Mouse (Mus musculus) spleen, postnatal 4 days (tissue): ENCODE measurements around the gene Csnk1e.

Experiments
- DNase-seq, 2 experiments: peaks; one replicate each; pipeline ENCODE4 v3.0.0; 2022; ENCODE audit warnings: low spot score in 2 of 2

The Csnk1e gene

GRCm38 (mm10) chr15:79442961-79443518 lies 12.3 kb downstream of the Csnk1e start:
- DNase-seq = no peak

- DNase-seq = no peak
These were observed 13.1 kb downstream of the Csnk1e start for GRCm38 (mm10) chr15:79442257-79442611.

GRCm38 (mm10) chr15:79441331-79442256 lies 13.8 kb downstream of the Csnk1e start:
- DNase-seq = peak; percentile 65 to 85

DNA sequence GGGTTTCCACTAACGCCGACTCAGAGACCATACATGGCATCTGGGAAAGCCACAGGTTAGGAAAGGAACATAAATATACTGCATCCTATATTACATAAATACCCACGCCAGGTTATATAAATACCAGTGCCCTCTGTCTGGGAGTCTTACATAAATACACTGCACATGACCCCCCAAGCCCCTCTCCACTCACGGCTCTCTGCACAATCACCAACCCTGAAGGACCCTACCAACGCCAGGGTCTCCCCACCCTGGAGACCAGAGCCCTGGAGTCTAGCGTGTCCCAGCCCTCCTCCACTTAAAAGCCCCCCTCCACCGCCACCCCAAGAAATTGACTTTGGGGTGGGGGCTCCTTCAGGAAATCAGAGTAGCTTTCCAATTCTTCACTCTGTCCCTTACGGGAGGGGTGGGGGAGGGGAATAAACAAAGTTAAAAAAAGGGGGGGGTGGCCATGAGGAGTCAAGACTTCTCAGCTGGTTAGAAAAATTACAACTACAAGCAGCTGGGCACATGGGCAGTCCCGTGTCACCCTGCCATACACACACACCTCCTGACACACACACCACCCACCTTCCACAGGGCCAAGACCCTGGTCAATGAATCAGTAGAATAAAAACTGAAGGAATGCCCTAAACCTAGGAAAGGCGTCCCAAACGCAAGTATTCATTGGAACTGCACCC lies 14.6 kb downstream of the Csnk1e start:
- DNase-seq = no peak

DNA sequence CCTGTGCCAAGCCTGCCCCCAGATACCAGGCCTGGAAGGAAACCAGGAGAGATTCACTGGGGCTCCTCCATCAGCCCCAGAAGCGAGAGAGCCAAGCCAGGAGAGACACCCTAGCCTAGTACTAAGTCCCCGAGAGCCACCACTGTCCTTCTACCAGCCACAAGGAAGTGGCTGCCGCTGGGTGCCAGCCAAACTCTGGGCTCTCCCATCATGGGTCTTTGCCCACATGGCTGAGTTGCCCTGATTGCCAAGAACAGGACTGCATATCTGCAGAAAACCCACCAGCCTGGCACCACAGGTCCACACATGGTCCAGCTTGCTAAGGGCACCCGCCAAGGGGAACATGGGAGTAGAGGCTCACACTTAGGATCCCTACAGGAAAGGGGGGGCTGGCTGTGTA lies 15.1 kb downstream of the Csnk1e start:
- DNase-seq = no peak

DNA sequence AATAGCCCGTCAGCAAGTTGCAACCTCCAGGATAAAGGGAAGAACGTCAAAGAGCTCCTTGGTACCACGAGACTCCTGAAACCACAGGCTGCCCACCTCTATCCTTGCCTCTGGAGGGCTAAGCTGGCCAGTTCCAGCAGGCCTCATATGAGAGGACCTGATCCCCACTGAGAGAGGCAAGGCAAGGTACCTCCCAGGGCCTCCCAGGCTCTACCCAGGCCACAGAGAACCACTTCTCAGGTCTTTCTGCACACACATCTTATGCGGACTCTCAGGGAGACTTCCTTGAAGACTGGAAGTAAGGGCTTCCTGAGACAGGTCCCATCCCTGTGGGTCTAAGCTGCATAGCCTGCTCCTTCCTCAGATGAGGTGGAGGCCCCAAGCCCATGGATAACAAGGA lies 16.0 kb downstream of the Csnk1e start:
- DNase-seq = no peak

DNA sequence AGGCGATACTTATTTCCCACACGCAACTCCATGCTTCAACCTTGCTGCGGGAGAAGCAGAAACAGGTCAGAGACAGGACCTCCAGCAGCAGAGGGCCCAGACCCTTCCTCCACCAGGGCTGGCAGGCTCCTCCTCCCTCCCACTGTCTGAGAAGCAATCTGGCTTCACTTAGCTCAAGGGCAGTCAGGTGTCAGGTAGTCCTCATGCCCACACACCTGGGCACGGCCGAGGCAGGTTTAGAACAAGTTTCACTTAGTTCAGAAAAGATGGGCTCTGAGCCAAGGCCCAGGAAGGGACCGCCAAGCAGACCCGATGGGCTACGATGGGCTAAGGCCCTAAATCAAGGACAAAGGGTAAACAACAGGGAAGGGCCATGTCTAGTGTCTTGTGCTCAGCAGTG lies 16.6 kb downstream of the Csnk1e start:
- no peak for DNase-seq

DNA sequence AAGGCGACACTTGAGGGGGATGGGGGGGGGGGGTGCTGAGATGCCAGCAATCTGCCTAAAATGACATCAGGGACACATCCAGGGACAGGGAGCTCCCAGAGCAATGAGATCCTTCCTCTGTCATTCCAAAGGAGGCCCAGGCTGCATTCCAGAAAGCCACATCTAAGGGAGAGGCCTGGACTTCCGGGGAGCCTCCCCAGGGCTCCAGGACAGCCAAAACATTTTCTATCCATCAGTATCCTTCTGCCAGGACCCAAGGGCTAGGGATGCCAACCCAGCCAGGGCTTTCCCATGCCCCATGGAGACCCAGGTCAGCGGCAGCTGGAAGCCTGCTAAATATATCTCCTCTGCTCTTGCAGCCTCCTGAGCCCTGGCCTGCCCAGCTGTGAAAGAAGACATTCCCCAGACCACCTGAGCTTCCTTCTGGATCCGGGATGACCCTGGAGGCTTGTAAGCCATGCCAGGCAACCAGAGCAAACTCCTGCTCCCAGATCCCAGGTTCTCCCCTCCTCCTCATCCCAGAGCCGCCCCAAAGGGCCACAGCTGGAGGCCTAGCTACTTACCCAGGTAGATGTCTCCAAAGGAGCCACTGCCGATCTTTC lies 17.1 kb downstream of the Csnk1e start:
- no peak for DNase-seq

GRCm38 (mm10) chr15:79437541-79438208 lies 17.7 kb downstream of the Csnk1e start:
- DNase-seq = no peak

GRCm38 (mm10) chr15:79436481-79436921 lies 18.9 kb downstream of the Csnk1e start:
- no peak for DNase-seq

DNA sequence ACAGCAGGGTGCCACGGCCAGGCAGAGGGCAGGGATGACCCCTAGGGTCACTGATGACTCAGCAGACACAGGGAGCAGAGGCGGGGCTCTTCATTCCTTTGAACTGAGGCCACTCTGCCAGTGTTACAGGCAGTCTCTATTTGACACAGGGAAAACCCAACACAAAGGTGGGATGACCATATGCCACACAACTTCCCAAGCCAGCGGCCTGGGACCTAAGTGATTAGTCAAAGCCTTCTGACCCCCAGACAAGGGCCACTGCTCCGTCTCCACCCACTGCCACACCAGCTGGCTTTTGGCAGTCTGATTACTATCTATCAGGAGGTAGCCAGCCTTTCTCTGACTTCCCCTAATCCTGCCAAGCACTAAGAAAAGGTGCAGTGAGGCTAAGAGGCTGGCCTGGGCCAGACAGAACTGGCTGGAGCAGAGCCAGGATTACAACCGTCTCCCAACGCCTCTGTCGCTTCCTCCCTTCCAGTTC lies 20.1 kb downstream of the Csnk1e start:
- no peak for DNase-seq

DNA sequence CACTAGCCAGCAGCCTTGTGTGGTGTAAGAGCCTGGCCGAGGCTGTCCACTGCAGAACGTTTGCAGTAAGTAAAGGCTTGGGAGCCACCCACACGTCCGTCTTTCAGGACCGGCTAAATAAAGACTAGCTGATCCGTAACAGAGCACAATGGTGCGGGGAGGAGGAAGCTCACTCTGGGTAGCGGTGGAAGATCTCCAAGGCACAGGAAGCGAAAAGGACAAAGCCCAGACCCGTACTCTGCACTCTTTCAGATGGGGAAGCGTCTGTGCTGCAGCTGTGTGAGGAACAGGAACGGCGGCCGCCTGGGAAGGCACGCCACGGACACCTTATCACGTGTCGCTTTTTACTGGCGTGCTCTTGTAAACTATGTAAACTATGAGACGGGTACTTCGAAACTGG lies 22.5 kb downstream of the Csnk1e start:
- no peak for DNase-seq

GRCm38 (mm10) chr15:79432328-79432727 lies 23.0 kb downstream of the Csnk1e start:
- no peak for DNase-seq

GRCm38 (mm10) chr15:79431925-79432324 lies 23.4 kb downstream of the Csnk1e start:
- no peak for DNase-seq

- DNase-seq = no peak
These were observed 24.8 kb downstream of the Csnk1e start for GRCm38 (mm10) chr15:79430461-79431000.

- DNase-seq = no peak
These were observed 25.4 kb downstream of the Csnk1e start for GRCm38 (mm10) chr15:79429994-79430393.

- no peak for DNase-seq
These were observed 25.8 kb downstream of the Csnk1e start for GRCm38 (mm10) chr15:79429527-79429926.

- DNase-seq = no peak
These were observed 26.8 kb downstream of the Csnk1e start for GRCm38 (mm10) chr15:79428616-79429015.

- DNase-seq = no peak
These were observed 27.9 kb downstream of the Csnk1e start for GRCm38 (mm10) chr15:79427516-79427915.

DNA sequence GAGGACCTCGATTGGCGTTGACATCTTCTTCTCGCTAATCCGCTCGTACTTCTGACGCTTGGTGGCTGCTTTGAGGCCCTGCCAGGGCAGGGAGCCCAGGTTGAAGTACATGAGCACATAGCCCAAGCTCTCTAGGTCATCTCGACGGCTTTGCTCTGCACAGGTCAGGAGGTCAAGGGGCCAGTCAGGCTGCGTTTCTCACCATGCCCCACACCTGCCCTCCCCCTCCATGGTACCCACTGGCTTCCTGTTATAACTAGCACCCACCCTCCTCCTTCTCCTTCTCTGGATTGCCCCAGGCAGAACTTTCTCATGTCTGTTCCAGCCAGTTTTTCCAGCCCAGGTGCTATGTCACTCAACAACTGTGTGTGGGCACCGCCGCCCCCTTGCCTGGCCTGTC lies 29.9 kb downstream of the Csnk1e start:
- DNase-seq = no peak

GRCm38 (mm10) chr15:79424602-79425001 lies 30.8 kb downstream of the Csnk1e start:
- DNase-seq = no peak
